Mouse (Mus musculus) brain, embryonic 14.5 days (tissue): ENCODE measurements around the gene Slc23a2.

Experiments used
- CTCF ChIP-seq: fragments of 200-500 bp; IDR thresholded peaks from 2 replicates; pipeline ENCODE4 v1.5.1; 2012; ENCODE audit warnings: inconsistent platforms, mild to moderate bottlenecking, moderate library complexity, borderline replicate concordance; ENCODE audit not compliant: insufficient read depth, insufficient read length; ENCODE audit errors: extremely low read depth
- POLR2A ChIP-seq: fragments of 200-500 bp; IDR thresholded peaks from 2 replicates; pipeline ENCODE4 v1.6.1; 2012; ENCODE audit warnings: mild to moderate bottlenecking, inconsistent platforms, borderline replicate concordance; ENCODE audit not compliant: poor library complexity, insufficient read depth, insufficient read length, severe bottlenecking; ENCODE audit errors: extremely low read depth

GRCm38 (mm10) chr2:132013152-132013551 is 131.8 kb downstream of the Slc23a2 start:
- TF ChIP-seq POLR2A (no peak), CTCF (no peak)
